Mouse (Mus musculus): ENCODE measurements around the gene Bst2. TPM values are rescaled to one million over a fixed set of nuclear protein-coding genes. Genes with fewer than 3 reads are reported as not detected.
"Not testable (repeated sequence)": the region's sequence is repeated elsewhere in the genome, so short reads cannot be mapped to it uniquely, and the experiment has no call there.

Gene Bst2
- polyA plus RNA-seq, 1 experiment, result 207 TPM

DNA sequence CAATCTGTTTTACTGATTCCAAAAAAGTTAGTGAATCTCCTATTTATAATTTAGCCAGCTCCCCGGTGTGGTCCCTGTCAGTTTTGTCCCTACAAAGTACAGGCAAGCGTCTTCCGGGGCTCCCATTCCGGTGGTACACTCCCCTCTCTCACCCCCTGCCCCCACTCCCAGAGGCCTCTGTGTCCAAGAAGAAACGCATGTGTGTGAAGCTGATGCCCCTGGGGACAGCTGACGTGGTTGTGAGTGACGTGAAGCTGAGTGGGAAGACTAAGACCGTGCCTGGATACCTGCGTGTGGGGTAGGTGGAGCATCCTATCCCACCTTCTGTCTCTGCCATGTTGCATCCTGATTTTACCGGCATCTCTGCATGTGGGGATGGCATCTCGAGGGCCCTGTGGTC, 7.8 kb upstream of the Bst2 start:
- Histone ChIP-seq H3K27ac (ENCODE audit: insufficient read depth, low read length) (no peak overlapping the region), H3K4me3 (ENCODE audit: low read depth, low read length) (no peak overlapping the region), H3K4me1 (ENCODE audit: control insufficient read depth, insufficient read depth, low read length) (no peaks in the 10 kb centered on the region), H3K9ac (ENCODE audit: low read depth, poor library complexity, severe bottlenecking) (no peak overlapping the region), H3K9me3 (replicated peaks; ENCODE audit: control insufficient read depth, insufficient read depth, low read length, poor library complexity, severe bottlenecking) (no peaks in the 10 kb centered on the region), H3K36me3 (ENCODE audit: control insufficient read depth, insufficient read depth, low read length, poor library complexity, severe bottlenecking) (peaks cover 17% of the 10 kb centered on the region), H3K27me3 (ENCODE audit: control insufficient read depth, insufficient read depth, low read length, poor library complexity, severe bottlenecking) (no peaks in the 10 kb centered on the region)
- TF ChIP-seq EP300 (IDR thresholded peaks at IDR 0.05; ENCODE audit: insufficient read depth, low read depth, low read length) (no peak), CTCF (IDR thresholded peaks at IDR 0.05; ENCODE audit: low read depth, low read length) (no peak), POLR2A (IDR thresholded peaks at IDR 0.05; ENCODE audit: insufficient read depth, low read length) (no peak)

DNA sequence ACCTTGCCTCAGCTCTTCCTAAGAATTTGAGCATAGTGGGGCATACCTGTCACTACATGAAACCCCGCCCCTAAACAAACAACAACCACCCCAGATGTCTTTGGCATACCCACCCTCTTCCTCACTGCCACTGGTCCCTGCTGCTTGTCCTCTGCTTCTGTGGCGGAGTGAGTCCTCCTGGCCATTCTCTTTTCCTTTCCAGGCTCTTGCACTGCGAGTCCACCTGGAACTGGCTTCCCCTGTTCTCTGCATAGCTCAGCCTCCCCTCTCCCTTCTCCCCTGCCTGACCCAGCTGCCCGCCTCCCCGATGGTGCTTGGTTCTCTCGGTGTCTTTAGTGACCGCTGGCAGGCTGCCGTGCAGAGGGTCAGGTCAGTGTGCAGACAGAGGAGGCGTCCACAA, 6.5 kb upstream of the Bst2 start:
- Histone ChIP-seq H3K4me3 (ENCODE audit: low read depth, low read length) (peak overlapping the region; percentile 94; the same call in 1 of the 2 replicates), H3K27me3 (ENCODE audit: control insufficient read depth, insufficient read depth, low read length, poor library complexity, severe bottlenecking) (no peaks in the 10 kb centered on the region), H3K4me1 (ENCODE audit: control insufficient read depth, insufficient read depth, low read length) (no peaks in the 10 kb centered on the region), H3K9me3 (replicated peaks; ENCODE audit: control insufficient read depth, insufficient read depth, low read length, poor library complexity, severe bottlenecking) (no peaks in the 10 kb centered on the region), H3K9ac (ENCODE audit: low read depth, poor library complexity, severe bottlenecking) (peak overlapping the region; percentile 69; the same call in 1 of the 2 replicates), H3K36me3 (ENCODE audit: control insufficient read depth, insufficient read depth, low read length, poor library complexity, severe bottlenecking) (peaks cover 17% of the 10 kb centered on the region), H3K27ac (ENCODE audit: insufficient read depth, low read length) (no peak overlapping the region)
- TF ChIP-seq EP300 (IDR thresholded peaks at IDR 0.05; ENCODE audit: insufficient read depth, low read depth, low read length), result no peak
- no peak for TF ChIP-seq CTCF (IDR thresholded peaks at IDR 0.05; ENCODE audit: low read depth, low read length)
- no peak for TF ChIP-seq POLR2A (IDR thresholded peaks at IDR 0.05; ENCODE audit: insufficient read depth, low read length)

DNA sequence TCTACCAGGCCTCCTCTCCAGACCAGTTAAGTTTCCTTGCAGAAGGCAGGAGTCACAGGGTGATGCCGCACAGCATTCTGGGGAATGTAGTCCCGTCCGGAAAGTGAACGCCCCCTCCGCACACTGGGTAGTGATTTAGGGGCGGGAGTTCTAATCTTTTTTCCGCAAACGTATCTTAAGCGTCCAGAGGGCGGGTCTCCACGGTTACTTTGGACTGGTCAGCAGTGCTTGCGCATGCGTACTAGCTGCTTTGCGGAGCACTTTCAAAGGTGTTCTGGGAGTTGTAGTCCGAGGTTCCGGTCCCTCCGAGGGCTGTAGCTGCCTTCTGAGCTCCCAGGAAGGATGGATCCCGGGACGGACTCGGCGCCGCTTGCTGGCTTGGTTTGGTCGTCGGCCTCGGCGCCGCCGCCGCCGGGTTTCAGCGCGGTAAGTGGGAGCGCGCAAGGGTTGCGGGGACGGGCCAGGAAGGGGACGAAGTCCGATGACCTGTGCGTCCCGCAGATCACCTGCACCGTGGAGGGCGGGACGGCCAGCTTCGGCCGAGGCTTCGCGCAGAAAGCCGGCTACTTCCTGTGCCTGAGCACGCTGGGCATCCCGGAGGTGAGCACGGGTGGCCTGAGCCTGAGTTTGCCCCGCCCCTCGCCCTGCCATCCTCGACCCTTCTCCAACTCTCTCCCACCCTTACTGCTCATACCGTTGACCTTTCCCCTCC, 5.5 kb upstream of the Bst2 start, which contains the start of gene Mvb12a:
TSS of gene Mvb12a (plus strand) at position 291 of the 712 bp plus-strand sequence.
- no peaks in the 10 kb centered on the region for H3K9me3 ChIP-seq (replicated peaks; ENCODE audit: control insufficient read depth, insufficient read depth, low read length, poor library complexity, severe bottlenecking)
- H3K27me3 ChIP-seq (ENCODE audit: control insufficient read depth, insufficient read depth, low read length, poor library complexity, severe bottlenecking), result no peaks in the 10 kb centered on the region
- peaks cover 14% of the 10 kb centered on the region for H3K36me3 ChIP-seq (ENCODE audit: control insufficient read depth, insufficient read depth, low read length, poor library complexity, severe bottlenecking)
- TF ChIP-seq POLR2A (IDR thresholded peaks at IDR 0.05; ENCODE audit: insufficient read depth, low read length), result no peak
- no peak for TF ChIP-seq EP300 (IDR thresholded peaks at IDR 0.05; ENCODE audit: insufficient read depth, low read depth, low read length)
- TF ChIP-seq CTCF (IDR thresholded peaks at IDR 0.05; ENCODE audit: low read depth, low read length), result no peak
- peak within 1 kb of the TSS; percentile 94 for H3K4me3 ChIP-seq (ENCODE audit: low read depth, low read length)
- H3K4me1 ChIP-seq (ENCODE audit: control insufficient read depth, insufficient read depth, low read length), result no peaks in the 10 kb centered on the region
- H3K9ac ChIP-seq (ENCODE audit: low read depth, poor library complexity, severe bottlenecking), result peak within 1 kb of the TSS; percentile 69
- no peak within 1 kb of the TSS for H3K27ac ChIP-seq (ENCODE audit: insufficient read depth, low read length)

DNA sequence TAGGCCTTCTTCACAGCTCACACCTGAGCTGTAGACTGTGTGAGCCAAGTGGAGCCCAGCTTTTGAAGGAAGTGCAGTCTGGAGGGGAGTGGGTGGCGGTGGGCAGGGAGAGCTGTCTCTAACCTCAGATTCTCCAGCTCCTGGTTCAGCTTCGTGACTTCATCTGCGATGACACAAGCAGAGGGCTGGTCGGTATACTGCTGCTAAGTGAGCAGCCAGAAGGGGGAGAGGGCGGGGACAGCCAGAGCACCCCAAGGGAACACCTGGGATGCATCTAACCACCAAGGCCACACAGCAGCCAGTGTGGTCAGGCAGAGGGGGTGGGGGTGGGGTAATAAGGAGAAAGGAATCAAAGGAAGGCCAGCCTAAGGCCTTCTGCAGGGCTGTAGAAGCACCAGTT, 1.6 kb downstream of the Bst2 start:
- TF ChIP-seq POLR2A (IDR thresholded peaks at IDR 0.05; ENCODE audit: insufficient read depth, low read length), result no peak
- H3K9me3 ChIP-seq (replicated peaks; ENCODE audit: control insufficient read depth, insufficient read depth, low read length, poor library complexity, severe bottlenecking), result no peaks in the 10 kb centered on the region
- peaks cover 6% of the 10 kb centered on the region; the same call in 1 of the 2 replicates for H3K36me3 ChIP-seq (ENCODE audit: control insufficient read depth, insufficient read depth, low read length, poor library complexity, severe bottlenecking)
- H3K27me3 ChIP-seq (ENCODE audit: control insufficient read depth, insufficient read depth, low read length, poor library complexity, severe bottlenecking), result no peaks in the 10 kb centered on the region
- no peak overlapping the region for H3K27ac ChIP-seq (ENCODE audit: insufficient read depth, low read length)
- peak overlapping the region; percentile 90 for H3K4me3 ChIP-seq (ENCODE audit: low read depth, low read length)
- H3K9ac ChIP-seq (ENCODE audit: low read depth, poor library complexity, severe bottlenecking), result peak overlapping the region; percentile 54; the same call in 1 of the 2 replicates
- H3K4me1 ChIP-seq (ENCODE audit: control insufficient read depth, insufficient read depth, low read length), result peaks cover 2% of the 10 kb centered on the region

DNA sequence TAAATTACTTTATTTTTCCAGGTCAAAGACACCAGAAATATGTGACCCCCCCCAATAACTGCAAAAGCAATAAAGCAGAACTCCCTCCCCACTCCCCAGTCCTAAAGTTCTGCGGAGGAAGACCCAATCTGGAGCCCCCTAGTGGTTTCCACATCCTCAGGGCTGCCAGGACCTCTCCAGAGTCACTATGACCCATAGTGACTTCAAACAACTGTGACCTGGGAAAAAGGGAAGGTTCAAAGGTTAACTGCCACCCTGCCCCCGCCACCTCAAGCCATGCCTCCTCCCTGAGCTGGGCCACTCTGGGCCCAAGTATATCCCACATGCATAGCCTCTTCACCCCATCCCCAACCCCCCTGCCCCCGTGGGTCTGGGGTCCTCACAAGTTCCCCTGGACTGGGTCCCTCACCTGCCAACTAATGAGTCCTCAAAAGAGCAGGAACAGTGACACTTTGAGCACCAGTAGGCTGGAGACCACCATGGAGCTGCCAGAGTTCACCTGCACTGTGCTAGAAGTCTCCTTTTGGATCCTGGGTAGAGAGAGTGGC, 2.9 kb downstream of the Bst2 start:
- no peaks in the 10 kb centered on the region for H3K27me3 ChIP-seq (ENCODE audit: control insufficient read depth, insufficient read depth, low read length, poor library complexity, severe bottlenecking)
- peaks cover 6% of the 10 kb centered on the region; the same call in 1 of the 2 replicates for H3K36me3 ChIP-seq (ENCODE audit: control insufficient read depth, insufficient read depth, low read length, poor library complexity, severe bottlenecking)
- peaks cover 2% of the 10 kb centered on the region for H3K4me1 ChIP-seq (ENCODE audit: control insufficient read depth, insufficient read depth, low read length)
- TF ChIP-seq POLR2A (IDR thresholded peaks at IDR 0.05; ENCODE audit: insufficient read depth, low read length), result no peak
- TF ChIP-seq CTCF (IDR thresholded peaks at IDR 0.05; ENCODE audit: low read depth, low read length), result peak; percentile 24
- no peaks in the 10 kb centered on the region for H3K9me3 ChIP-seq (replicated peaks; ENCODE audit: control insufficient read depth, insufficient read depth, low read length, poor library complexity, severe bottlenecking)
- no peak overlapping the region for H3K27ac ChIP-seq (ENCODE audit: insufficient read depth, low read length)
- no peak overlapping the region for H3K9ac ChIP-seq (ENCODE audit: low read depth, poor library complexity, severe bottlenecking)
- H3K4me3 ChIP-seq (ENCODE audit: low read depth, low read length), result no peak overlapping the region

DNA sequence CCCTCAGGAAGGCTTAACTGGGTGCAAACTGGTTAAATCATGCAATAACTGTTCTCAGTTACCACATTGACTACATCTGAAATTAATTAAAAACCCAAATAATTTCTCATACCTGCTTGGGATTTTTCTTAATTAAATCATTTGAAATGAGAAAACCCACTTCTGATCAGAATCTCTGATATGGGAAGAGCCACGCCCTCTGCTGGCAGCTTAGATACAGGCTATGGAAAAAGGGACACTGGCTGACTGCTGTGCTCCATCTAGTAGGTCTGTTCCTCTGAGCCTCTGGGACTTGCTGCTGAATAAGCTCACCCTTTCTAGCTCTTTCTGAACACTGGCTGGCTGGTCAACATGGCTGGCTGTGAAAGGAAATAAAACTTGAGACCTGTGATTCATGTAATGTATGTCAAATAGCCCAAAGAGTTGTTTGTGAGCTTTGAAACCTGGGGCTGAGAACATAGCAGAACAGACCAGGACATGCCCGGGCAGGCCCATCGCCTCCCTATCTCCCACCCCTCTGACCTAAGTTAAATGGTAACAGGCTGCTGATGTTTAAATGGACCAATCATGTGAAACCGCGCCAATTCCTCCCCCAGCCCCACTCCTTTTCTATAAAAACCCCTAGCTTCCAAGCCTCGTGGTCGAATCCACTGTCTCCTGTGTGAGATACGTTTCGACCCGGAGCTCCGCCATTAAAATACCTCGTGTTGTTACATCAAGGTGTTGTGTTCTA, 6.4 kb downstream of the Bst2 start:
- 0 out of 2 replicates have a peak overlapping the region, but pooled peaks have one; percentile 17 for H3K4me3 ChIP-seq (ENCODE audit: low read depth, low read length)
- 0 out of 2 replicates have a peak, but pooled peaks have one; percentile 22 for TF ChIP-seq EP300 (IDR thresholded peaks at IDR 0.05; ENCODE audit: insufficient read depth, low read depth, low read length)
- TF ChIP-seq CTCF (IDR thresholded peaks at IDR 0.05; ENCODE audit: low read depth, low read length), result peak; percentile 43
- H3K4me1 ChIP-seq (ENCODE audit: control insufficient read depth, insufficient read depth, low read length); H3K9me3 ChIP-seq (replicated peaks; ENCODE audit: control insufficient read depth, insufficient read depth, low read length, poor library complexity, severe bottlenecking); H3K27me3 ChIP-seq (ENCODE audit: control insufficient read depth, insufficient read depth, low read length, poor library complexity, severe bottlenecking); H3K36me3 ChIP-seq (ENCODE audit: control insufficient read depth, insufficient read depth, low read length, poor library complexity, severe bottlenecking): not testable (repeated sequence)
- peak overlapping the region; percentile 62 for H3K9ac ChIP-seq (ENCODE audit: low read depth, poor library complexity, severe bottlenecking)
- H3K27ac ChIP-seq (ENCODE audit: insufficient read depth, low read length), result peak overlapping the region; percentile 86
